8 mouse cellular contexts compared by ENCODE assay signal in the genomic region with DNA sequence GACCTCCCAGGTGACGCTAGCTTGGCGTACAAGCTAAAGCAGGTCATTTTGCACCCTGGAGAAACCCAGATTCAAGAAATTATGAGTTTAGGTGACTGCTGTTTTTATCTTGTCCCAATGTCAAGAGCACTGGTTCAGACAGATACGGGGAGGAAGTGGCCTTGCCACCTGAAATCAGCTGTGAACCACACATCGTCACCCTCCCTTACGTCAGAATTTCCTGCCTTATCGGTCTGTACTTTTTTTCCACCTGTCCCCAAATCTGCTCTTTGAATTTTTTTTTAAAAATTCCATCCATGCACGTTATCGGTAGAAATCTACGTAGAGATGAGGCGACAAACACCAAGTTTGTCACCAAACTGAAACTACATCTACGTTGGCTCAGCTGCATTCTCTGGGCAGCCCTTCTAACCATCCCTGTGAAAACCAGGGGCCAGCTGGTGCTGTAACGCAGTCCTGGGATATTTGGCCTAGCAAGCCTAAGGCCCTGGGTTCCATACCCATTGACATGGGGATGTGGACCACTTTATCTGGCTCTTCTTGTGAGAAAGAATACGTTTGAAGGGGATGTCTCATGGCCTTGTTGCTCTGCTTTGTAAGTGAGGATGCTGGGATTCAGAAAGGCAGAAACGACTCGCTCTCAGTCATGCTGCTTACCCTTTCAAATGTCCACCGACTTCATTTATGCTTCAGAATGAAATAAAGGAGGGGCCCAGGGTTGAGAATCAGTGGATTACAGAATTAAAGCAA. TPM values are rescaled to one million over a fixed set of nuclear protein-coding genes. Genes with fewer than 3 reads are reported as not detected.
DNase-seq lines count a peak whose midpoint lies in the region; ATAC-seq and TF ChIP-seq lines count a peak whose summit lies in the region.

No protein-coding gene starts in this region.

- H3K27ac ChIP-seq in left cerebral cortex, adult 2 months = no peak overlapping the region; the same call in 1 of the 2 replicates
- H3K27ac ChIP-seq in cortical plate, adult 2 months (ENCODE audit: insufficient read depth, low read length) = no peak overlapping the region
- no peak overlapping the region for H3K27ac ChIP-seq in intestine, embryonic 15.5 days
- no peak overlapping the region for H3K27ac ChIP-seq in midbrain, postnatal 0 days (ENCODE audit: low read depth, low read length)

- no peak for ATAC-seq in intestine, embryonic 15.5 days
- no peak for ATAC-seq in midbrain, postnatal 0 days (ENCODE audit: low FRiP score)

- H3K36me3 ChIP-seq in intestine, embryonic 15.5 days = no peaks in the 10 kb centered on the region
- no peaks in the 10 kb centered on the region for H3K36me3 ChIP-seq in midbrain, postnatal 0 days (ENCODE audit: insufficient read depth, low read length)

- H3K4me3 ChIP-seq in left cerebral cortex, adult 2 months = peak overlapping the region; percentile 82; the same call in 1 of the 2 replicates
- peak overlapping the region; percentile 89; the same call in 1 of the 2 replicates for H3K4me3 ChIP-seq in cortical plate, adult 2 months (ENCODE audit: insufficient read depth, low read length)
- peak overlapping the region; percentile 73 for H3K4me3 ChIP-seq in intestine, embryonic 15.5 days (replicated peaks)
- H3K4me3 ChIP-seq in midbrain, postnatal 0 days (ENCODE audit: low read depth, low read length) = no peak overlapping the region

- DNase-seq in left cerebral cortex, adult 2 months (ENCODE audit: extremely low spot score in 1 of 2, low spot score in 2 of 2) = no peak
- no peak for DNase-seq in left cerebral cortex, postnatal 4 days
- DNase-seq in midbrain, postnatal 0 days (ENCODE audit: low spot score) = no peak
- DNase-seq in urinary bladder, postnatal 10 days (ENCODE audit: low spot score) = no peak
- DNase-seq in kidney, adult 11 months = no peak
- DNase-seq in kidney, adult 8-10 months = no peak

- peaks cover 5% of the 10 kb centered on the region for H3K4me1 ChIP-seq in cortical plate, adult 2 months (ENCODE audit: control insufficient read depth, insufficient read depth, low read length)
- peaks cover 27% of the 10 kb centered on the region for H3K4me1 ChIP-seq in intestine, embryonic 15.5 days (replicated peaks)
- H3K4me1 ChIP-seq in midbrain, postnatal 0 days (ENCODE audit: insufficient read depth, low read length) = peaks cover 7% of the 10 kb centered on the region; the same call in 1 of the 2 replicates

- peak overlapping the region; percentile 100 for H3K4me2 ChIP-seq in intestine, embryonic 15.5 days (replicated peaks)
- peak overlapping the region; percentile 96 for H3K4me2 ChIP-seq in midbrain, postnatal 0 days (ENCODE audit: low read depth, low read length, poor library complexity, severe bottlenecking)

- no peaks in the 10 kb centered on the region for H3K27me3 ChIP-seq in intestine, embryonic 15.5 days (replicated peaks)
- no peaks in the 10 kb centered on the region; the same call in 1 of the 2 replicates for H3K27me3 ChIP-seq in midbrain, postnatal 0 days (ENCODE audit: insufficient read depth, low read length)

- intact Hi-C loops in left cerebral cortex, adult 2 months (cut with DNase I) = no loop called here
- intact Hi-C loops in left cerebral cortex, postnatal 4 days (cut with DNase I) = no loop called here

- WGBS in intestine, embryonic 15.5 days = 39% methylated on average over 16 of the region's 16 CpGs
- 21% methylated on average over 16 of the region's 16 CpGs for WGBS in midbrain, postnatal 0 days

- no peak for TF ChIP-seq CTCF in left cerebral cortex, adult 2 months (IDR thresholded peaks at IDR 0.05)
- no peak for TF ChIP-seq CTCF in cortical plate, adult 2 months (IDR thresholded peaks at IDR 0.05; ENCODE audit: extremely low read depth, insufficient read depth, low read length)
- TF ChIP-seq CTCF in midbrain, postnatal 0 days (IDR thresholded peaks at IDR 0.05) = no peak

- H3K9ac ChIP-seq in intestine, embryonic 15.5 days = peak overlapping the region; percentile 66; the same call in 1 of the 2 replicates
- no peak overlapping the region for H3K9ac ChIP-seq in midbrain, postnatal 0 days (replicated peaks; ENCODE audit: low read length, poor library complexity, severe bottlenecking)

- no peaks in the 10 kb centered on the region for H3K9me3 ChIP-seq in intestine, embryonic 15.5 days
- H3K9me3 ChIP-seq in midbrain, postnatal 0 days (ENCODE audit: low read length) = no peaks in the 10 kb centered on the region

- TF ChIP-seq POLR2A in cortical plate, adult 2 months (IDR thresholded peaks at IDR 0.05; ENCODE audit: extremely low read depth, insufficient read depth, low read length) = no peak

RNA-seq across cellular contexts. Expression of a gene that starts 1.0 kb away (rescaled TPM):
- 10 to 100 TPM; 25.4 to 27.4 TPM for total RNA-seq in left cerebral cortex, adult 2 months (2021)
- 100 to 1,000 TPM; 140 to 144 TPM for total RNA-seq in left cerebral cortex, postnatal 4 days (2021)
- polyA plus RNA-seq in cortical plate, adult 2 months (2012; rRNA removed) = 16.6 and 18.7 TPM in 2 replicates
- 27.2 and 29.4 TPM in 2 replicates for polyA plus RNA-seq in intestine, embryonic 15.5 days (2015; fragmentation: Nextera tagmentation; extraction: Ambion mirVana)
- total RNA-seq in midbrain, postnatal 0 days (2014; rRNA removed) = 107 and 110 TPM in 2 replicates
- polyA plus RNA-seq in midbrain, postnatal 0 days (2015; fragmentation: Nextera tagmentation; extraction: Ambion mirVana) = 78.6 and 78.8 TPM in 2 replicates

RNA-seq across cellular contexts. Expression of a gene that starts 24.3 kb away (rescaled TPM):
- total RNA-seq in left cerebral cortex, adult 2 months (2021) = 1 to 10 TPM; 6.9 to 9.5 TPM
- total RNA-seq in left cerebral cortex, postnatal 4 days (2021) = 10 to 100 TPM; 13.2 to 14.2 TPM
- 13.2 and 14.3 TPM in 2 replicates for polyA plus RNA-seq in cortical plate, adult 2 months (2012; rRNA removed)
- 18.9 and 19.3 TPM in 2 replicates for polyA plus RNA-seq in intestine, embryonic 15.5 days (2015; fragmentation: Nextera tagmentation; extraction: Ambion mirVana)
- total RNA-seq in midbrain, postnatal 0 days (2014; rRNA removed) = 16.3 and 24.0 TPM in 2 replicates
- polyA plus RNA-seq in midbrain, postnatal 0 days (2015; fragmentation: Nextera tagmentation; extraction: Ambion mirVana) = 13.5 and 14.8 TPM in 2 replicates

RNA-seq across cellular contexts. Expression of a gene that starts 56.2 kb away (rescaled TPM):
- total RNA-seq in left cerebral cortex, adult 2 months (2021) = not detected
- total RNA-seq in left cerebral cortex, postnatal 4 days (2021) = not detected
- polyA plus RNA-seq in cortical plate, adult 2 months (2012; rRNA removed) = 0.11 and 0.27 TPM in 2 replicates
- polyA plus RNA-seq in intestine, embryonic 15.5 days (2015; fragmentation: Nextera tagmentation; extraction: Ambion mirVana) = 0.45 TPM in 1 of 2 replicates, not detected in the other
- total RNA-seq in midbrain, postnatal 0 days (2014; rRNA removed) = not detected in 2 replicates
- 1.1 and 1.3 TPM in 2 replicates for polyA plus RNA-seq in midbrain, postnatal 0 days (2015; fragmentation: Nextera tagmentation; extraction: Ambion mirVana)
